Mouse (Mus musculus): ENCODE measurements around the gene Acin1.

The Acin1 gene

GRCm38 (mm10) chr14:54698733-54699132 is 12.0 kb upstream of the Acin1 start, which contains the start of gene Gm29776:
Gene Gm29776, minus strand, starts transcription at chr14:54698833.
- no peak for DNase-seq (ENCODE audit: low spot score in 2 of 2)

GRCm38 (mm10) chr14:54696752-54697151 is 10.0 kb upstream of the Acin1 start:
- DNase-seq (ENCODE audit: low spot score in 2 of 2): no peak

GRCm38 (mm10) chr14:54695042-54695441 is 8.3 kb upstream of the Acin1 start:
- no peak for DNase-seq (ENCODE audit: low spot score in 2 of 2)

- no peak for DNase-seq (ENCODE audit: low spot score in 2 of 2)
Measured at GRCm38 (mm10) chr14:54687251-54687650, 520 bp upstream of the Acin1 start.

GRCm38 (mm10) chr14:54686063-54686521 is 639 bp downstream of the Acin1 start, which contains the start of gene 1700123O20Rik:
Gene 1700123O20Rik, plus strand, starts transcription at chr14:54686216.
- peak; percentile 70 to 76 for DNase-seq (ENCODE audit: low spot score in 2 of 2)

GRCm38 (mm10) chr14:54685471-54685870 is 1.3 kb downstream of the Acin1 start:
- DNase-seq (ENCODE audit: low spot score in 2 of 2): no peak

GRCm38 (mm10) chr14:54682396-54682795 is 4.3 kb downstream of the Acin1 start:
- DNase-seq (ENCODE audit: low spot score in 2 of 2): no peak

GRCm38 (mm10) chr14:54678657-54679304 is 8.0 kb downstream of the Acin1 start:
- no peak for DNase-seq (ENCODE audit: low spot score in 2 of 2)

- no peak for DNase-seq (ENCODE audit: low spot score in 2 of 2)
Measured at GRCm38 (mm10) chr14:54676290-54676689, 10.4 kb downstream of the Acin1 start.

- no peak for DNase-seq (ENCODE audit: low spot score in 2 of 2)
Measured at GRCm38 (mm10) chr14:54674317-54674716, 12.4 kb downstream of the Acin1 start.

- DNase-seq (ENCODE audit: low spot score in 2 of 2): peak; percentile 35 to 60
Measured at GRCm38 (mm10) chr14:54669381-54669780, 17.4 kb downstream of the Acin1 start.

GRCm38 (mm10) chr14:54664477-54665222 is 22.1 kb downstream of the Acin1 start:
- DNase-seq (ENCODE audit: low spot score in 2 of 2): no peak

- no peak for DNase-seq (ENCODE audit: low spot score in 2 of 2)
Measured at GRCm38 (mm10) chr14:54660009-54660408, 26.7 kb downstream of the Acin1 start.

- DNase-seq (ENCODE audit: low spot score in 2 of 2): peak; percentile 54 to 75
Measured at GRCm38 (mm10) chr14:54653496-54653895, 33.2 kb downstream of the Acin1 start.

- DNase-seq (ENCODE audit: low spot score in 2 of 2): no peak
Measured at GRCm38 (mm10) chr14:54652787-54653186, 33.9 kb downstream of the Acin1 start.

GRCm38 (mm10) chr14:54651556-54651955 is 35.2 kb downstream of the Acin1 start:
- DNase-seq (ENCODE audit: low spot score in 2 of 2): no peak

- peak; percentile 73 to 84 for DNase-seq (ENCODE audit: low spot score in 2 of 2)
Measured at GRCm38 (mm10) chr14:54650621-54651454, 35.9 kb downstream of the Acin1 start.

GRCm38 (mm10) chr14:54647900-54648299 is 38.8 kb downstream of the Acin1 start:
- no peak for DNase-seq (ENCODE audit: low spot score in 2 of 2)

- DNase-seq (ENCODE audit: low spot score in 2 of 2): no peak
Measured at GRCm38 (mm10) chr14:54646898-54647636, 39.7 kb downstream of the Acin1 start.

- no peak for DNase-seq (ENCODE audit: low spot score in 2 of 2)
Measured at GRCm38 (mm10) chr14:54646455-54646854, 40.3 kb downstream of the Acin1 start.

GRCm38 (mm10) chr14:54644294-54644693 is 42.4 kb downstream of the Acin1 start:
- no peak for DNase-seq (ENCODE audit: low spot score in 2 of 2)

Data from spleen, postnatal 14 days (tissue).